Mouse (Mus musculus) spleen, embryonic (tissue): ENCODE results near the gene Ccl6.

ENCODE experiments used
- CTCF ChIA-PET: fragments of 350-600 bp; sonication (Branson Sonifier 250); formaldehyde crosslinking; loops from one replicate; lab custom pipeline; 2022; lab: Charles Lee

Gene Ccl6

DNA sequence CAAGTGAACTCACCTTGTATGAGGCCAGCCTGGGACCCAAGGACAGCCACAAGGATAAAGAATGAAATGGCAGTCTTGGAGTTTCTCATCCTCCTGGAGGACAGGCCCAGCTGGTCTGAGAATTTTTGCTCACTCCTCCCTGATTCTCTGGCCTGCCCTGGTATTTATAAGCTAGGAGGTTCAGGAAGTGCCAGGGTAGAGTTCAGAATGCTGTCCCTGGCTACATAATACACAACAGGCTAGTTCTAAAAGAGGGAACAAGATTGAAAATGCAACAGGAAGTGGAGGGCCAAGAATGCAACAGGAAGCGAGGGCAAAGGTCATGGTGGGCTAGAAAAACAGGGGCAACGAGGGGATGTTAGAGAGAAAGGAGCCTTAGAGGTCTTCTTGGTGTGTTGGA is at the start of gene Ccl6:
Ccl6 (minus strand) TSS at position 235 of the 400 bp plus-strand sequence.
- CTCF ChIA-PET, result interaction anchor here (0.6 kb wide), 1 partner anchor 737 kb away, joined by 3 read pairs; no protein-coding TSS in a partner anchor

DNA sequence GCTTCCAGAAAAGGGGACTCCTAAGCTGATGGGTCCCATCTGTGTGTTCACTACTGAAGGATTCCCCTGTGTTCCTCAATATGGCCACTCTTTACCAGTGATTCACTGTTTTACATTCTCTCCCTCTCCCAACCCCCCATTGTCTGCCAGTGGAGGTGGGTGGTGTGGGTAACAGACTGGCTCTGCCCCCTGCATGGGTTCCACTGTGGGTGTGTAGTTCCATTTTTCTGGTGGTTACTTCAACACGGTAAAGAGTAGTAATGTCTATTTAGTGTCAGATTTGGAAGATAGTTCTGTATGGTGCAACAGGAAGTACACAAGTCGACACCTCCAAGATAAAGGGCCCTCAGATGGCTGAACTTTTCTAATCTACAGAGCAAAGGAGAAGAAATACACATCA is 48.3 kb upstream of the Ccl6 start:
- CTCF ChIA-PET, result no interaction called here

DNA sequence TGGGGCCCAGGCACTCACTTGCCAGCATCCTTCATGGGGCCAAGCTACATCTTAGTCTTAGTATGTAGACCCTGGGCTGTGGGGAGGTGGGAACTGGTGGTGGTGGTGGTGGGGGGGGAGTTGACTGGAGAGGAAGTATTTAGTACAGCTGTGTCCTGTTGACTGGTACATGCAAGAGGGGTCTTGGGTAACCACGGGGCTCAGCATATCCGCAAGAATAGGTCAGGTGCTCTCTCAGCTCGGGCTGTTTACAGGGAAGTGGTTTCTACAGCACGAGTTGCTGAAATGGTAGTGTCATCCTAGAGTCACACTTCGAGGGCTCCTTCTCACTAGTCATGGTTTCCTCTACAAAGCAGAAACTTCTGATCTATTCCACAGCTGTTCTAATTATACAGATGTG is 47.3 kb upstream of the Ccl6 start:
- CTCF ChIA-PET, result interaction anchor here (0.6 to 1.1 kb wide), 4 partner anchors 13 to 92 kb away, joined by 3 to 4 read pairs (median 4); no protein-coding TSS in a partner anchor

DNA sequence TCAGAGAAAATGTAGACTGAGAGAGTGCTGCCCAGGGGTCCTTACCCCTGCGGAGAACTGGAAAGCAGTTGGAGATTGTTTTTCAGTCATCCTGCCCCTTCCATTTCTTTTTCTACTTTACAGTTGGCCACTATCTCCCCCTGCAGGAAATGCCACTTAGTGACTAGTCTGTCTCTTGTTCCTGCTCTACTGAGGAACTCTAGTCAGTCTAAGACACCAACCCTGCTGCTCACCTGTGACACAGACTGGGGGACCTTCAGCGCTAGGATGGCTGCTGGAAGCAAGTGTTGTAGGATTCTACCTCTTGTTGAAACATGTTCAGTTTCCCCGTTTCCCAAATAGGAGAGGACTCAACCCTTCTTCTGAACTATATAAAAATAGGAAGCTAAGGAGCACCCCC is 46.6 kb upstream of the Ccl6 start:
- CTCF ChIA-PET, result interaction anchor here (0.6 to 1.1 kb wide), 4 partner anchors 12 to 93 kb away, joined by 3 to 4 read pairs (median 4); no protein-coding TSS in a partner anchor

DNA sequence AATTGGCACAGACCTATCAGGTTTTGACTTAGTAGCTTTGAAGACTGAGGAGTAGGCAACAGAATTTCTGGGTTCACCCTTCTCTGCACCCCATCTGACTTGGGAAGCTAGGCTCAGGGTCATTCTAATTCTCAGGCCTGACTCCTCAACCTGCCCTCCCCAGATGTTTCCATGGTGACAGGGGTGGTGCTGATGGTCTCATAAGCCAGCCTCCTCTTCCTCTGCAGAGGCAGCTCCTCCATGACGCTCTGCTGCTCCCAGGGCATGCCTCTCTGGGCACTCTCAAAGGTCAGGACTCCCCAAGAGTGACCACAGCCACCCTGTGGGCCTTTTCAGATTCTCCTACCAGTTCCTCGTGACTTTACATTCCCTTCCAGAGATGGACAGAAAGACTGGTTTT is 46.0 kb upstream of the Ccl6 start:
- CTCF ChIA-PET, result no interaction called here

DNA sequence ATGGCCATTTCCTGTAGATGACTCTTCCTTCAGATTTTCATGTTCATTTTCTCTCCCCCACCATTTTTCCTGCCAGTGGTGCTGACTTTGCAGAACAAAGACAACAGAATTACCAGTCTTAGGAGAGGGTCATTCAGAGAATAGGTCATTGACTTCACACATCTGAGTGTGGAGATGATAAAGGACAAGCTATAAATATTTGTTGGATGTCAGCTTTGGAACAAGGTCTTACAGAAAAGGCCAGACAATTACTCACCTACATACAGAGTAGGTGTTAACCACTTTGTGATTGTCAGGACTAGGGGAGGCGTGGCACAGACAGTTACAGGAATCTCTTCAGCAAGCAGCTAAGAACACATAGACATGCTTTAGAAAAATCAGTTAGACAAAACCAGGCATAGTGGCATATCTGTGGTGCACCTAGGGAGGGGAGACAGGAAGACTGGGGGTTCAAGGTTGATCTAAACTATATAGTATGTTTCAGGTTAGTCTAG is 43.9 kb upstream of the Ccl6 start:
- CTCF ChIA-PET, result no interaction called here

DNA sequence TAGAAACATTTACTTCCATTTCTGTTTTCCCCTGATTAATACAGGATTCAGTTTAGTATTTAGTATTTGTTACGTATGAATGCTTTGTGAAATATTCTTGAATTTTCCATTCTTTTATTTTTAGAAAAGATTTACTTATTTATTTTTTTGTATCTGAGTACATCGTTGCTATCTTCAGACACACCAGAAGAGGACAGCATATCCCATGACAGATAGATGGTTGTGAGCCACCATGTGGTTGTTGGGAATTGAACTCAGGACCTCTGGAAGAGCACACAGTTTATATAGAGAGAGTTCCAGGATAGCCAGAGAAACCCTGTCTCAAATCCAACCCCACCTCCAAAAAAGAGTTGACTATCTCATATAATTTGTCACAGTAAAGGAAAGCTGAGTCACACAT is 42.0 kb upstream of the Ccl6 start:
- CTCF ChIA-PET, result no interaction called here

DNA sequence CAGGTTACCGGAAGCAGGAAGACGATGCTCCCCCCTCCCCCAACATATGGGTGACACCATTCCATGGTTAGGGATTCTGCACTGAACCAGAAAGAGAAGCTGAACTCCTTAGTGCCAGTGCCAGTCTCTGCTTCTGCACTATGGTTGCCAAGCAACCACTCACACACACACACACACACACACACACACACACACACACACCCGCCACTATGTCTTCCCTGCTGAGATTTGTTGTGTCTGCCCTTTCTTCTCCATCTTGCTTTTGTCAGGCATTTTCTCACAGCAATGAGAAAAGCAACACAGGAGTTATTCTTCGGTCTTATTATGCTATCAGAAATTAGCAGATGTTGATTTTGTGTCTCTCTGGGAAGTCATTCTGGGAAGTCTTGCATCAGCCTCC is 41.5 kb upstream of the Ccl6 start:
- CTCF ChIA-PET, result interaction anchor here (0.7 to 1.0 kb wide), 2 partner anchors 14 to 16 kb away, joined by 3 to 4 read pairs; no protein-coding TSS in a partner anchor

DNA sequence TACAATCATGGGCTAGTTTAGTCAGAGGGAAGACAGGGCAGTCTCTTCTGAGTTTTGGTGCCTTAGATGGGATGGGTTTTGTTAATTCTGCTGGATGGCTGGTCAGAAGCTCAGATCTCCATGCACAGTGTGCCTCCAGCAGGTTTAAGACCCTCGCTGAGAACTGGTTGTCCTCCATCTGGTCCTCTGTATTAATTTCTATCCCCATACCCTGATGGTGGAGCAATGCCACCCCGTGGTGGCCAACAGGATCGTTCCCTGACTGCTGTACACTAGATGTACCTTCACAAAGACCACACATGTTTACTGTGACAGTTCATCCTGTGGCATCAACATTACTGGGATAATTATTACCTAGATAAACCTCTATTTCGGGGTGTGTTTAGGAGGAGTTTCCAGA is 39.9 kb upstream of the Ccl6 start:
- CTCF ChIA-PET, result no interaction called here

DNA sequence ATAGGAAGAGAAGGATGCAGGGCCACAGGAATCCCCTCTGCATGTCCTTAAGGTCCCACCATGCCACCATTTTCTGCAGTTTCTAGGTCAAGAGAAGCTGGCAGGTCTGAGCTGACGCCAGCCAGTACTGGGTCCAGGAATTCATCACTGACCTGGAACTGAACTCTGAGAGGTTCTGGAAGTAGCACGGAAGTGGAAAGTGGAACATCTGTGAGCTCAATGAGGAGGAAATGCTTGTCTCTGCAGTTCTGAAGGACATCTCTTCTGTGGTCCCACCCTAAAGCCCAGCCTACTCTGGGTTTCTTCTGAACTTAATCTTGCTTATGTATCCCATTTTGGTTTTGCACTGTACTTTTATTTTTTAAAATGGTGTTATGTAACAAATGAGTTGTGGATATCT is 38.2 kb upstream of the Ccl6 start:
- CTCF ChIA-PET, result no interaction called here

DNA sequence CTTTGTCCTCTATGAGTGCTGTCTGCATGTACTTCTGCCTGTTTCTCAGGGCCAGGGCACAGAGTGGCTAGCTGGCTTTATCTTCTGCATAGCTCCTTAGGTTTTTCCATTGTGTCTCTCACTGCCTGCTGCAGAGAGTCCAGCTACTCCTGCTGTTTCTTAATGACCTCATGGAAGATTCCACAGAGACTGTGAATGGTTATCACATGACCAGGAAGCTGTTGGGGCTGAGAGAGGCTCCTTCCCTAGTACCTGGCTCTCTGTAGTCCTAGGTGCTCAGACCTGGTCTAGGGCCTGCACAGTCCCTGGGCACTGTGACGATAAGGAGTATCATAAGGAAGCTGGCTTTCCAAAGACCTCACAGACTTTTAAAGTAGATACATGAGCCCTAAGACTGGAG is 37.7 kb upstream of the Ccl6 start:
- CTCF ChIA-PET, result no interaction called here

DNA sequence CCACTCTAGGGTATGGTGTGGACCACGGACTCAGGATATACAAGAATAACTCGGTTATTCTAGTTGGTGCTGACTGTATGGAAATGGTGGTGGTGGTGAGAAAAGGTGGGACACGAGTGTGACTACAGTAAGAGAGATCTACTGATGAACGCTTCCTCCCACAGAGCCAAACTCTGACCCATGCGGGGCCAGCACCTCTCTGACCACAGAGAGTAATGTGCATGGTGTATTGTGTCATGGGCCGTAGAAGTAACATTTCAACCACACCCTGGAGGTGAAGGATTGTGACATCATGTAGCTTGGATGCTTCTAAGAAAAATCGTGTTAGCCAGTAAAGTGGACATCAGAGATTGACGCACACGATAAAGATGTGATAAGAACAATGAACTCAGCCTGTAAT is 35.9 kb upstream of the Ccl6 start:
- CTCF ChIA-PET, result no interaction called here

DNA sequence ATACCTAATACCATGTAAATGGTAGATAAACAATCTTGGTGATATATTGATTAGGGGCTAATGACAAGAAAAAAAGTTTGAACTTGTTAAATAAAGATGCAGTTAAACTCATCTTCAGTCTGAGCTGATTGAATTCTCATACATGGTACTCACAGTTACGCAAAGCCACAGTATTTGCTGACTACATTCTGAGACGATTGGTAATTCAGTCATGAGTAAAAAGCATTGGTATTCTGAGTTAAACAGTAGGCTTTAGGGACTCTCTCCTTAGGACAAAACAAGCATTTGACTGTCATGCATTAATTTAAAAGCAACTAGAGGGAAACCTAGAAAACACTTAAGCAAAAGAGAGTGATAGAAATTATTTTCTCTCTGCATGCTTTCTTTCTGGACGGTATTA is 30.7 kb upstream of the Ccl6 start:
- CTCF ChIA-PET, result no interaction called here

DNA sequence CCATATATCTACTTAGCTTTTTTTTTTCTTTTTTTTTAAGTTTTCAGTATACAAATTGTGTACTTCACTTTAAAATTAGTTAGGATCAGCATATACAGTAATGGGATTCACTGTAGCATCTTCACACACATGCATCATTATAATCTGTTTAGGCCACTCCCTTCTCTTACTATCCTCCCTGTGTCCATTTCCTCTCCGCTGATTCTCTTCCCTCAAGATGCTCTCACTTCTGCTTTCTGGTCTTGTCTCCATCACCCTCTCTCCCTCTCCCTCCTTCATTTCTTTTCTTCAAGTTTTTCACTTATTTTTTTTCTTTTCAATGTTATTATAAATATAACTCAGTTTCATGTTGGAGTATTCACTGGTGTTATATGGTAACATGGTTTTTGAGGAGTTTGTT is 26.1 kb upstream of the Ccl6 start:
- CTCF ChIA-PET, result interaction anchor here (0.6 kb wide), 1 partner anchor 15 kb away, joined by 3 read pairs; no protein-coding TSS in a partner anchor

DNA sequence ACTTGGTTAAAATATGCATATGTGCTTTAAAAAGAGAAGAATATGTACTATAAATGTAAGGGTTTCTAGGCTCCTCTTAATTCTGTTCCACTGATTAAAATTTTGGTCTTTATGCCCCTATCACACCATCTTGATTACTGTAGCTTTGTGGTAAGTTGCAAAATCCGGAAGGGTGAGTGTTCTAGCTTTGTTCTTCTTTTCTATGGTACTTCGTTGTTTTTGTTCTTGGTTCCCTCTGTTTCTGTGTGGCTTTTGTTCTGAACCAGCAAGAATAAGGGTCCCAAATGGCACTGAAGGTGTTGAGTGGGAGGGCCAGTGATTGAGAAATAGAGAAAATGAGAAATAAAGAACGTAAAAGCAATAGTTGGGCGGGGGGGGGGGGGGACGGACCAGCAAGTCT is 25.4 kb upstream of the Ccl6 start:
- CTCF ChIA-PET, result interaction anchor here (0.6 kb wide), 1 partner anchor 16 kb away, joined by 3 read pairs; no protein-coding TSS in a partner anchor

DNA sequence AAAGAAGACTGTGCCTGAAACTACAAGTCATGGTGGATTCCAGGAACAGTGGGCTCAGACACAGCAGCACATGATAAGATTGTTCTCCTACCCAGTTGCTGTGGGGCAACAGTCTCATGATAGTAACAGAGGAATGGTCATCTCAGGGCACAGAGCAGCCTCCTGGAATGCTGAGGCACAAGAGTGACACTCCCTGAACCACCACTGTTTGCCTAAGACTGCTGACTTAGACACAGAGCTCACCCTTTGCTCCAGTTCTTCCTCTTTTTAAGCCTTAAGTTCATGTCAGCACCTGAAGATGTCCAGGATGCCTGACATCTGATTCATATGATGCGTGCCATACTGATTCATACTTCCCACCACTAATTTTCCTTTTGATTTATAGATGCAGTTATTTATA is 23.7 kb upstream of the Ccl6 start:
- CTCF ChIA-PET, result no interaction called here

DNA sequence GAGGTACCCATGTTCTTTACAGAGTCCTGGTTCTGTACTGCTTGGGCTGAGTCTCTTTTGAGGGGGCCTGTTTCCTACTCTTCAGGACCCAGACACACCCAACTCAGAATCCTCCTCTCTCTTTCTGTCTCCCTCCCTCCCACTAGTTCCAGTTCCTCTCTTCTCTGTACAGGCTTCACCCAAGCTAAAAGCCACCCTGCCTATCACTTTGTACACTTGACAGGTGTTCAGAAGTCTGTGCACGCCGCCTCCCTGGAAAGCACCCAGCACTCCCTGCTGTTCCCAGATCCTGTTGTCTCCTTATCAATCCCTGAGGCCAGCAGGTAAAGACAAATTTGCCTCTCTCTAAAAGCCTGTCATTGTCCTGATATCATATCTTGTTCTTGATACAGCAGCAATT is 18.0 kb upstream of the Ccl6 start:
- CTCF ChIA-PET, result no interaction called here

DNA sequence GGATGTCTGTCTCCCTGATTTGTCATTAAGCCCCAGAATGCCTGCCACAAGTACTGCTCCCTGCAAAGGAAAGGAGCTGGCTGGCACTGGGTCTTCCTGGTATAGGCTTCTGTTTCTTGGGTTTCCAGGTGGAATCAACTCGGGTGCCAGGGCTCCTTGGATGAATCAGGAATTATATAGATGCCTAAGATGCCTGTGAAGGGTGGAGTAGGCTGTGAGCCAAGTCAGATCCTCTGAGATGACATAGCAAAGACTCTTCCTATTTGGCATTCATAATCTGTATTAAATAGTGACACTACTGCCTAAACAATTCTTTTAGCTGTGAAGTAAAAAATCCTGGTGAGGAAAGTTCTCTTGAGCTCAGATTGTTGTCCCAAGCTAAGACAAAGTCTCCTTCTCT is 13.5 kb upstream of the Ccl6 start:
- CTCF ChIA-PET, result no interaction called here

DNA sequence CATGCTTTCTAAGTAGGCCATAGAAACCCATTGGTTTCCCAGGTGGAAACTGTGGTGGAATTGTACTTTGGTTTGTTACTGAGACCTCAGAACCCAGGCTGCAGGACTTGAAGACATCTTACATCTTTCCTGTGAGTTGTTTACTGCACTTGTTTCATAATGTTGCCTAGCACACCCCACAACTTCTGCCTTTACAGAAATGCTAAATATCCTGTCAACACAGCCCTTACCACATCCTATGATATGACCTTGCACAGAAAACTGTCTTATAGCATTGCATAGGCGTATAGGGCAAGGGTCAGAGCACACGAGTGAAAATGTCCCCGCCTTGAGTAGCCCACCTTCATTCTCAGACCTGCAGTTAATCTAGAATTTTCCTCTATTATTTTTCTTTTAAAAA is 12.6 kb upstream of the Ccl6 start:
- CTCF ChIA-PET, result no interaction called here

DNA sequence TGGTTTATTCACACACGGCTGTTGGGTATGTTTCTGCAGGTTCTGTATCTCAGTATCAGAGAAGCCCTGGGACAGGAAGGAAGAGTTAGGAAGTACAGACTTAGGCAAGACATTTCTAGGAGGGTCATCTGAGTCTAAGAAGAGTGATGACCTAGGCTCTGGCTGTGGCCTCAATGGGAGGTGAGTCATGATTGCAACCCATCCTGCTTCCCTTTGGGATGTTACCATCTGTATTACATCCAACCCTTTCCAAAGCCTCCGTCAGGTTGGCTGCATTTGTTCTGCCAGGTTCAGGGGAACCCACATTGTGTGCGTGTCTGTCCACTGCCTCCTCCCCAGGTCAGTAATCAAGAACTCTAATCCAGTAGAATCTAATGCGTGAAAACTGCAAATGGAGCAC is 11.8 kb upstream of the Ccl6 start:
- CTCF ChIA-PET, result no interaction called here

DNA sequence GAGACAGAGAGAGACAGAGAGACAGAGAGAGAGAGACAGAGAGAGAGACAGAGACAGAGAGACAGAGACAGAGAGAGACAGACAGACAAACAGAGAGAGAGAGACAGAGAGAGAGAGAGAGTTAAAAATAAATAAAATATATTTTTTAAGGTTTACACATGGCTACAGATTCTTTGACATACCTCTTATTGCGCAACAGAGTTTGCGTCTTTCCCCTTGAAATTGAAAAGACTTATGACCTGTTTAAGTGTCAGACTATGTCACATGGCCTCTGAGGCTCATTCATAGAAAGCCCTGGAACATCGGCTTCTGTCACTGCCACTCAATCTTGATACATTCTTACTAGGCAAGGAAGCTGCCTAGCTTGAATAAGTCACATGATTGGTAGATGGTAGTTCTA is 10.5 kb upstream of the Ccl6 start:
- CTCF ChIA-PET, result no interaction called here

DNA sequence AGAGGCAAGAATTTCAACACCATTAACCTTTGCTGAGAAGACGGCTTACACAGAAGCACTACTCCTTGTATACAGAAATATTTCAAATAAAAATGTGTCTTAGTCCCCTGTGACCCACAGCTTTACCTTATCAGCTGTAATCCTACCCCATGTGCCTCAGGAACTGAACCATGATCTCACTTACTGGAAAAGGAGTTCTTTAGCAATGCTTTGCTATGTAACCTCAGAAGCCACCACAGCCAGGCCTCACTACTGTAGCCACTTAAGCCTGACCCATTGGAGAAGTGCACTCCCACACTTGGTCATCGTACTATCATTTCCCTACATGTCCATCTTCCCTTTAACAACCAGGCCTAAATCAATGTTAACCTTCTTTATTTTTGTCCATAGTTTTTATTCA is 7.7 kb upstream of the Ccl6 start:
- CTCF ChIA-PET, result no interaction called here

DNA sequence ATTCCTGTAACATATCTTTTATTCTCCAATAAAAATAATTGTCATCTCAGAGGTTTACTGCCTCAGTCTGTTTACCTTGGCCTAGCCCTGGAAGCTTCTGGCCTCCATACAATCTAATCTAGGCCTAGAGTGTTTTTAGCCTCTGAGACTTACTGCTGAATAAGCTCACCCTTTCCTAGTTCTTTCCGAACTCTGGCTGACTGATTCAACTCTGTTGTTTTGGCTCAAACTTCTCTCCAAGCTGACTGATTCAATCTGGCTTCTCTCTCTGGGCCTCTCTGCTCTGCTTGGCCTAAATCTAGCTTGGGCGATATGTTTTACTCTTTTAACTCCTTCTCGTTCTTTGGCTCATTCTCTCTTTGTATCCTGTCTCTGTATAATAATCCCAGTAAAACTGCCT is 6.1 kb upstream of the Ccl6 start:
- CTCF ChIA-PET, result interaction anchor here (0.6 kb wide), 1 partner anchor 45 kb away, joined by 4 read pairs; no protein-coding TSS in a partner anchor

DNA sequence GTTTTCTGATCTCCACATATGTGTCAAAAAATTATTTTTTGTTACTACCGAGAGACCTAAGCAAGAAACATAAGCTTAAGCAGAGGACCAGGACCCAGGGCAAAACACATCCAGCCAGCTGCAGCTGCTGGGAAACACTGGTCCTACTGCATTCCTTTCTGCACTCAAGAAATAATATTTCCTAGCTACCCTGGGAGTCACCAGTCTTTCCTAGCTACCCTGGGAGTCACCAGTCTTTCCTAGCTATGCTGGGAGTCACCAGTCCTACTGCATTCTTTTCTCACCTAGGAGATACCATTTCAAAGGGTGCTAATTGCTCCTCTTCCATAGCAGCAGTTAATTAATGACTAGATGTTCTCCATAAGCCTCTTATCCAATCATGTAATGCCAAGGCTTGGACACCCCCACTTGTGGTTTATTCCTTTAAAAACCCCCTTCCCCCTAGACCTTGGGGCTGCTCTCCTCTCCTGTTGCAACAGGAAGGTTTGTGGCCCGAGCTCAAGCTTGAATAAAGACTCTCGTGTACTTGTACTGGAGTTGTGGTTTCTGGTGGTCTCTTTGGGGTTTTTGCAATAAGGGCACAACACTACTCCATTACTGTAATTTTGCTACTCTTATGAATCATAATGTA is 5.4 kb upstream of the Ccl6 start:
- CTCF ChIA-PET, result no interaction called here
